ENCODE assay signal across 21 mouse cellular contexts in genomic region chr19:56288436-56288835, GRCm38 (mm10). TPM values are rescaled to one million over a fixed set of nuclear protein-coding genes. Genes with fewer than 3 reads are reported as not detected.
A peak's percentile ranks its signal among the peaks of the same experiment; 100 is the strongest.
DNase-seq lines count a peak whose midpoint lies in the region; ATAC-seq and TF ChIP-seq lines count a peak whose summit lies in the region.
"Had no signal": no experiment of that assay in that cellular context is flagged by ENCODE, and none has a peak within 500 bp of the region (broad histone marks: within the 10 kb centered on the region; RNA-seq: fewer than 3 reads in every experiment).

No protein-coding gene starts in this region.

- peak overlapping the region; percentile 34 for H3K4me2 ChIP-seq in kidney, postnatal 0 days (ENCODE audit: low read length)
- peak overlapping the region; percentile 46; the same call in 1 of the 2 replicates for H3K4me2 ChIP-seq in liver, embryonic 15.5 days
- peak overlapping the region; percentile 38 for H3K4me2 ChIP-seq in stomach, postnatal 0 days (replicated peaks; ENCODE audit: low read depth)
- H3K4me2 ChIP-seq in neural tube, embryonic 15.5 days = no peak overlapping the region
- H3K4me2 ChIP-seq: embryonic facial prominence, embryonic 15.5 days; forebrain, embryonic 15.5 days; neural tube, embryonic 12.5 days had no signal

- peak overlapping the region; percentile 54 for H3K4me3 ChIP-seq in kidney, adult 2 months (ENCODE audit: insufficient read depth, low read depth, low read length)
- H3K4me3 ChIP-seq in kidney, postnatal 0 days (replicated peaks; ENCODE audit: low read depth, low read length) = no peak overlapping the region
- peak overlapping the region; percentile 37 for H3K4me3 ChIP-seq in liver, embryonic 15.5 days (replicated peaks)
- H3K4me3 ChIP-seq in stomach, postnatal 0 days (ENCODE audit: low read depth, low read length) = no peak overlapping the region; the same call in 1 of the 2 replicates
- no peak overlapping the region for H3K4me3 ChIP-seq in neural tube, embryonic 15.5 days (replicated peaks)
- H3K4me3 ChIP-seq: embryonic facial prominence, embryonic 15.5 days; forebrain, embryonic 15.5 days; megakaryocyte, embryonic 14.5 days; neural tube, embryonic 12.5 days had no signal

- peak overlapping the region; percentile 95 for H3K27ac ChIP-seq in kidney, adult 2 months (ENCODE audit: insufficient read depth, low read depth, low read length)
- H3K27ac ChIP-seq in kidney, postnatal 0 days = peak overlapping the region; percentile 62; the same call in 1 of the 2 replicates
- peak overlapping the region; percentile 49 for H3K27ac ChIP-seq in liver, embryonic 15.5 days (replicated peaks)
- peak overlapping the region; percentile 30; the same call in 1 of the 2 replicates for H3K27ac ChIP-seq in stomach, postnatal 0 days (replicated peaks)
- no peak overlapping the region for H3K27ac ChIP-seq in neural tube, embryonic 15.5 days (replicated peaks)
- H3K27ac ChIP-seq: embryonic facial prominence, embryonic 15.5 days; forebrain, embryonic 15.5 days; neural tube, embryonic 12.5 days had no signal

- 0 out of 2 replicates have a peak overlapping the region, but pooled peaks have one; percentile 8 for H3K9ac ChIP-seq in kidney, postnatal 0 days (ENCODE audit: low read depth, low read length)
- no peak overlapping the region for H3K9ac ChIP-seq in liver, embryonic 15.5 days
- H3K9ac ChIP-seq in stomach, postnatal 0 days (ENCODE audit: low read length) = no peak overlapping the region
- H3K9ac ChIP-seq in neural tube, embryonic 15.5 days (replicated peaks) = no peak overlapping the region
- H3K9ac ChIP-seq: embryonic facial prominence, embryonic 15.5 days; forebrain, embryonic 15.5 days; neural tube, embryonic 12.5 days had no signal

- H3K9me3 ChIP-seq in kidney, postnatal 0 days (replicated peaks; ENCODE audit: low read length) = no peaks in the 10 kb centered on the region
- no peaks in the 10 kb centered on the region for H3K9me3 ChIP-seq in liver, embryonic 15.5 days (replicated peaks)
- H3K9me3 ChIP-seq in stomach, postnatal 0 days (ENCODE audit: control insufficient read depth, low read length) = no peaks in the 10 kb centered on the region
- no peaks in the 10 kb centered on the region for H3K9me3 ChIP-seq in neural tube, embryonic 15.5 days (replicated peaks)
- H3K9me3 ChIP-seq: embryonic facial prominence, embryonic 15.5 days; forebrain, embryonic 15.5 days; megakaryocyte, embryonic 14.5 days; neural tube, embryonic 12.5 days had no signal

- no peaks in the 10 kb centered on the region for H3K27me3 ChIP-seq in kidney, adult 2 months (replicated peaks; ENCODE audit: control insufficient read depth, insufficient read depth, low read length)
- H3K27me3 ChIP-seq in kidney, postnatal 0 days (ENCODE audit: insufficient read depth, low read length) = no peaks in the 10 kb centered on the region
- H3K27me3 ChIP-seq in liver, embryonic 15.5 days = no peaks in the 10 kb centered on the region
- no peaks in the 10 kb centered on the region for H3K27me3 ChIP-seq in stomach, postnatal 0 days (ENCODE audit: control insufficient read depth, insufficient read depth, low read length)
- no peaks in the 10 kb centered on the region for H3K27me3 ChIP-seq in neural tube, embryonic 15.5 days (replicated peaks)
- H3K27me3 ChIP-seq: embryonic facial prominence, embryonic 15.5 days; forebrain, embryonic 15.5 days; neural tube, embryonic 12.5 days had no signal

- no peak for TF ChIP-seq POLR2A in kidney, adult 2 months (IDR thresholded peaks at IDR 0.05; ENCODE audit: low read depth, low read length)

- no peak for TF ChIP-seq EP300 in stomach, postnatal 0 days (optimal IDR thresholded peaks at IDR 0.05)

- WGBS in kidney, adult 2 months = 49% methylated on average over 4 of the region's 4 CpGs
- WGBS in kidney, postnatal 0 days = 71% methylated on average over 4 of the region's 4 CpGs
- WGBS in liver, embryonic 15.5 days (ENCODE audit: insufficient replicate concordance) = 47% methylated on average over 4 of the region's 4 CpGs
- WGBS in stomach, postnatal 0 days = 64% methylated on average over 4 of the region's 4 CpGs
- WGBS in neural tube, embryonic 15.5 days = 88% methylated on average over 4 of the region's 4 CpGs

- peak; percentile 71 for DNase-seq in kidney, adult 2 months
- DNase-seq in kidney, adult 18-20 months = no peak
- DNase-seq in kidney, postnatal 0 days (ENCODE audit: low spot score) = peak; percentile 15
- DNase-seq in stomach, postnatal 0 days (ENCODE audit: low spot score) = no peak
- no peak for DNase-seq in layer of hippocampus, adult 8-10 months (ENCODE audit: low spot score in 2 of 2)
- DNase-seq in Muller cell, postnatal 12 days (ENCODE audit: inconsistent ontology term) = no peak
- DNase-seq: adrenal gland, adult 2 months; cerebellum, adult 8-10 months; heart, adult 11 months; thymus, adult 2 months had no signal

- ATAC-seq in kidney, postnatal 0 days (replicated peaks; ENCODE audit: low FRiP score, low read depth) = peak; percentile 43; the same call in 1 of the 2 replicates
- ATAC-seq in liver, embryonic 15.5 days (ENCODE audit: insufficient read depth) = no peak
- ATAC-seq in stomach, postnatal 0 days (ENCODE audit: low FRiP score, low TSS enrichment) = no peak
- no peak for ATAC-seq in neural tube, embryonic 15.5 days (ENCODE audit: low FRiP score)
- ATAC-seq: forebrain, embryonic 15.5 days had no signal

- H3K4me1 ChIP-seq in kidney, adult 2 months (ENCODE audit: control insufficient read depth, insufficient read depth, low read length) = peaks cover 7% of the 10 kb centered on the region; the same call in 1 of the 2 replicates
- peaks cover 7% of the 10 kb centered on the region; the same call in 1 of the 2 replicates for H3K4me1 ChIP-seq in kidney, postnatal 0 days (replicated peaks; ENCODE audit: insufficient read depth, low read length)
- peaks cover 8% of the 10 kb centered on the region for H3K4me1 ChIP-seq in liver, embryonic 15.5 days (replicated peaks)
- H3K4me1 ChIP-seq in stomach, postnatal 0 days (replicated peaks; ENCODE audit: control insufficient read depth, insufficient read depth) = no peaks in the 10 kb centered on the region
- peaks cover 9% of the 10 kb centered on the region; the same call in 1 of the 2 replicates for H3K4me1 ChIP-seq in neural tube, embryonic 15.5 days
- H3K4me1 ChIP-seq: neural tube, embryonic 12.5 days had no signal

- no peaks in the 10 kb centered on the region for H3K36me3 ChIP-seq in kidney, adult 2 months (ENCODE audit: control insufficient read depth, insufficient read depth, low read length)
- H3K36me3 ChIP-seq in kidney, postnatal 0 days (ENCODE audit: insufficient read depth, low read length) = no peaks in the 10 kb centered on the region
- H3K36me3 ChIP-seq in liver, embryonic 15.5 days (replicated peaks) = no peaks in the 10 kb centered on the region
- H3K36me3 ChIP-seq in stomach, postnatal 0 days (ENCODE audit: control insufficient read depth, insufficient read depth, low read length) = no peaks in the 10 kb centered on the region
- H3K36me3 ChIP-seq in neural tube, embryonic 15.5 days = no peaks in the 10 kb centered on the region
- H3K36me3 ChIP-seq: embryonic facial prominence, embryonic 15.5 days; forebrain, embryonic 15.5 days; neural tube, embryonic 12.5 days had no signal

- no peak for TF ChIP-seq CTCF in kidney, adult 2 months (conservative IDR thresholded peaks at IDR 0.05; ENCODE audit: insufficient read depth, insufficient read length, low read depth, low read length)
- TF ChIP-seq CTCF in kidney, postnatal 0 days (IDR thresholded peaks at IDR 0.05; ENCODE audit: low read depth) = no peak
- TF ChIP-seq CTCF in stomach, postnatal 0 days (IDR thresholded peaks at IDR 0.05; ENCODE audit: low read depth) = no peak

RNA-seq across cellular contexts. Expression of gene Habp2, which starts 1.5 kb away (rescaled TPM):
- 303 and 362 TPM in 2 replicates for polyA plus RNA-seq in kidney, adult 2 months (2012; rRNA removed)
- 50.5 and 57.9 TPM in 2 replicates for polyA plus RNA-seq in kidney, postnatal 0 days (2015; fragmentation: Nextera tagmentation; extraction: Ambion mirVana)
- polyA plus RNA-seq in liver, embryonic 15.5 days (2015; fragmentation: Nextera tagmentation; extraction: Ambion mirVana) = 61.8 and 70.8 TPM in 2 replicates
- polyA plus RNA-seq in stomach, postnatal 0 days (2015; fragmentation: Nextera tagmentation; extraction: Ambion mirVana) = 28.9 and 29.1 TPM in 2 replicates
- 0.06 and 0.65 TPM in 2 replicates for polyA plus RNA-seq in neural tube, embryonic 15.5 days (2015; fragmentation: Nextera tagmentation; extraction: Ambion mirVana)
- total RNA-seq in layer of hippocampus, adult 8-10 months (2022) = not detected
- total RNA-seq: gastrocnemius, adult 18-20 months; hematopoietic stem cell, adult 5-6 weeks; left cerebral cortex, adult 18-20 months; midbrain, postnatal 0 days had no signal
- polyA plus RNA-seq: brain, embryonic 14.5 days; forebrain, embryonic 15.5 days; neural tube, embryonic 12.5 days had no signal

Comparison
In these comparisons a context has a peak if more than half of its experiments do, and no peak if none do; other contexts are left out.
1. DNase-seq: peak in kidney, adult 2 months (single experiment) and kidney, postnatal 0 days (single experiment); none in kidney, adult 18-20 months (single experiment), stomach, postnatal 0 days (single experiment), layer of hippocampus, adult 8-10 months (0 of 2) and Muller cell, postnatal 12 days (single experiment).
2. H3K4me3 ChIP-seq: peak in kidney, adult 2 months (single experiment) and liver, embryonic 15.5 days (single experiment); none in kidney, postnatal 0 days (single experiment), stomach, postnatal 0 days (single experiment) and neural tube, embryonic 15.5 days (single experiment).
3. RNA of gene Habp2, which starts 1.5 kb away (polyA plus RNA-seq): 303 to 362 TPM in kidney, adult 2 months, 61.8 to 70.8 TPM in liver, embryonic 15.5 days, 50.5 to 57.9 TPM in kidney, postnatal 0 days and 28.9 to 29.1 TPM in stomach, postnatal 0 days; 0.06 to 0.65 TPM in neural tube, embryonic 15.5 days; every median in the first group is over 10 times any median in the second.